In the genomic region with DNA sequence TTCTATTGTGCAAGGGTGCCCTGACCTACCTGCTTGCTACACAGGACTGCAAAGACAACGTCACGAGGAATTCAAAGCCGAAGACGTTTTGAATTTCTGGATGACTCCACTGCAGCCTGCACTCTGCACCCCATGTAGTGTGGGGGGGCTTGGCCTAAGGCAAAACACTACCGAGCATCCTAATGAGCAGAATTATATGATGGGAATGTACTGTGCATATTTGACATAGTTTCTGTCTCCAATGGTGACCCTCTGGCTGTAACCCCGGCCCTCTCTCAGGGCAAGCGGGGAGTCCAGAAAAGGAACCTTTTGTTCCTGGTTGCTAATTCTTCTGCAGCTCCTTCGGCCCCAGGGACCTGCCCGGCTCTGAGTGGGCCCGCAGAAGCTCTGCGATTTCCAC, we compare ENCODE assay signal across 21 mouse cellular contexts. TPM values are rescaled to one million over a fixed set of nuclear protein-coding genes. Genes with fewer than 3 reads are reported as not detected.
A peak's percentile ranks its signal among the peaks of the same experiment; 100 is the strongest.
DNase-seq lines count a peak whose midpoint lies in the region; ATAC-seq and TF ChIP-seq lines count a peak whose summit lies in the region.
"Had no signal": no experiment of that assay in that cellular context is flagged by ENCODE, and none has a peak within 500 bp of the region (broad histone marks: within the 10 kb centered on the region; RNA-seq: fewer than 3 reads in every experiment).

No protein-coding gene starts in this region.

- ATAC-seq in forebrain, embryonic 13.5 days, result no peak
- no peak; the same call in 1 of the 2 replicates for ATAC-seq in forebrain, embryonic 16.5 days
- ATAC-seq in midbrain, postnatal 0 days (ENCODE audit: low FRiP score), result no peak
- no peak for ATAC-seq in kidney, embryonic 16.5 days (ENCODE audit: low FRiP score, low TSS enrichment)
- peak; percentile 50; the same call in 1 of the 2 replicates for ATAC-seq in midbrain, embryonic 16.5 days

- H3K9me3 ChIP-seq in forebrain, embryonic 13.5 days (replicated peaks), result no peaks in the 10 kb centered on the region
- no peaks in the 10 kb centered on the region for H3K9me3 ChIP-seq in forebrain, embryonic 16.5 days (ENCODE audit: control insufficient read depth, low read length)
- H3K9me3 ChIP-seq in midbrain, embryonic 10.5 days (replicated peaks), result no peaks in the 10 kb centered on the region
- no peaks in the 10 kb centered on the region for H3K9me3 ChIP-seq in midbrain, postnatal 0 days (ENCODE audit: low read length)
- no peaks in the 10 kb centered on the region for H3K9me3 ChIP-seq in kidney, embryonic 16.5 days (ENCODE audit: low read length)
- no peaks in the 10 kb centered on the region for H3K9me3 ChIP-seq in midbrain, embryonic 16.5 days (replicated peaks; ENCODE audit: control insufficient read depth, low read length, poor library complexity, severe bottlenecking)
- H3K9me3 ChIP-seq: embryonic facial prominence, embryonic 13.5 days; heart, embryonic 15.5 days; limb, embryonic 12.5 days; liver, embryonic 13.5 days; lung, embryonic 15.5 days had no signal

- no peak overlapping the region for H3K4me2 ChIP-seq in forebrain, embryonic 13.5 days
- no peak overlapping the region for H3K4me2 ChIP-seq in forebrain, embryonic 16.5 days (ENCODE audit: low read length)
- H3K4me2 ChIP-seq in midbrain, postnatal 0 days (ENCODE audit: low read depth, low read length, poor library complexity, severe bottlenecking), result no peak overlapping the region
- H3K4me2 ChIP-seq in kidney, embryonic 16.5 days (replicated peaks; ENCODE audit: low read depth, low read length), result no peak overlapping the region
- no peak overlapping the region for H3K4me2 ChIP-seq in midbrain, embryonic 16.5 days (ENCODE audit: low read length)
- H3K4me2 ChIP-seq: embryonic facial prominence, embryonic 13.5 days; heart, embryonic 15.5 days; limb, embryonic 12.5 days; liver, embryonic 13.5 days; lung, embryonic 15.5 days had no signal

- H3K4me1 ChIP-seq in forebrain, embryonic 13.5 days, result peaks cover 23% of the 10 kb centered on the region
- peaks cover 15% of the 10 kb centered on the region for H3K4me1 ChIP-seq in forebrain, embryonic 16.5 days (replicated peaks; ENCODE audit: control insufficient read depth, insufficient read depth, low read length)
- H3K4me1 ChIP-seq in midbrain, embryonic 10.5 days, result peaks cover 32% of the 10 kb centered on the region
- peaks cover 6% of the 10 kb centered on the region; the same call in 1 of the 2 replicates for H3K4me1 ChIP-seq in midbrain, postnatal 0 days (ENCODE audit: insufficient read depth, low read length)
- H3K4me1 ChIP-seq in kidney, embryonic 16.5 days (ENCODE audit: insufficient read depth, low read length), result peaks cover 44% of the 10 kb centered on the region
- peaks cover 6% of the 10 kb centered on the region; the same call in 1 of the 2 replicates for H3K4me1 ChIP-seq in midbrain, embryonic 16.5 days (ENCODE audit: control insufficient read depth, insufficient read depth, low read length)
- H3K4me1 ChIP-seq: liver, embryonic 13.5 days had no signal

- 0 out of 2 replicates have a peak overlapping the region, but pooled peaks have one; percentile 16 for H3K9ac ChIP-seq in forebrain, embryonic 13.5 days
- no peak overlapping the region for H3K9ac ChIP-seq in forebrain, embryonic 16.5 days (replicated peaks; ENCODE audit: low read depth, low read length)
- H3K9ac ChIP-seq in midbrain, postnatal 0 days (replicated peaks; ENCODE audit: low read length, poor library complexity, severe bottlenecking), result no peak overlapping the region
- no peak overlapping the region for H3K9ac ChIP-seq in kidney, embryonic 16.5 days (replicated peaks; ENCODE audit: low read length)
- H3K9ac ChIP-seq in midbrain, embryonic 16.5 days (ENCODE audit: low read depth, low read length), result no peak overlapping the region; the same call in 1 of the 2 replicates
- H3K9ac ChIP-seq: embryonic facial prominence, embryonic 13.5 days; heart, embryonic 15.5 days; limb, embryonic 12.5 days; liver, embryonic 13.5 days; lung, embryonic 15.5 days had no signal

- H3K27ac ChIP-seq in forebrain, embryonic 13.5 days, result no peak overlapping the region
- H3K27ac ChIP-seq in forebrain, embryonic 16.5 days (ENCODE audit: low read length), result no peak overlapping the region
- peak overlapping the region; percentile 75 for H3K27ac ChIP-seq in midbrain, embryonic 10.5 days (replicated peaks)
- no peak overlapping the region for H3K27ac ChIP-seq in midbrain, postnatal 0 days (ENCODE audit: low read depth, low read length)
- peak overlapping the region; percentile 44; the same call in 1 of the 2 replicates for H3K27ac ChIP-seq in kidney, embryonic 16.5 days (ENCODE audit: low read length)
- H3K27ac ChIP-seq in midbrain, embryonic 16.5 days (ENCODE audit: low read length), result no peak overlapping the region
- H3K27ac ChIP-seq: embryonic facial prominence, embryonic 13.5 days; gastrocnemius, adult 2 months; heart, adult 2 months; heart, embryonic 15.5 days; limb, embryonic 12.5 days; liver, embryonic 13.5 days; lung, embryonic 15.5 days had no signal

- no peaks in the 10 kb centered on the region for H3K36me3 ChIP-seq in forebrain, embryonic 13.5 days (ENCODE audit: poor library complexity, severe bottlenecking)
- no peaks in the 10 kb centered on the region for H3K36me3 ChIP-seq in forebrain, embryonic 16.5 days (ENCODE audit: control insufficient read depth, insufficient read depth)
- no peaks in the 10 kb centered on the region for H3K36me3 ChIP-seq in midbrain, embryonic 10.5 days
- no peaks in the 10 kb centered on the region for H3K36me3 ChIP-seq in midbrain, postnatal 0 days (ENCODE audit: insufficient read depth, low read length)
- peaks cover 13% of the 10 kb centered on the region; the same call in 1 of the 2 replicates for H3K36me3 ChIP-seq in kidney, embryonic 16.5 days (ENCODE audit: insufficient read depth, low read length)
- no peaks in the 10 kb centered on the region for H3K36me3 ChIP-seq in midbrain, embryonic 16.5 days (ENCODE audit: control insufficient read depth, insufficient read depth, low read length)
- H3K36me3 ChIP-seq: heart, embryonic 15.5 days; liver, embryonic 13.5 days had no signal

- 25% methylated on average over 11 of the region's 11 CpGs for WGBS in forebrain, embryonic 13.5 days
- 22% methylated on average over 11 of the region's 11 CpGs for whole genome bisulfite sequencing in forebrain, embryonic 16.5 days
- WGBS in midbrain, embryonic 10.5 days, result 43% methylated on average over 11 of the region's 11 CpGs
- WGBS in midbrain, postnatal 0 days, result 14% methylated on average over 11 of the region's 11 CpGs
- WGBS in kidney, embryonic 16.5 days, result 59% methylated on average over 11 of the region's 11 CpGs
- 24% methylated on average over 11 of the region's 11 CpGs for WGBS in midbrain, embryonic 16.5 days

- H3K27me3 ChIP-seq in forebrain, embryonic 13.5 days, result no peaks in the 10 kb centered on the region
- H3K27me3 ChIP-seq in forebrain, embryonic 16.5 days (replicated peaks; ENCODE audit: control insufficient read depth, insufficient read depth, low read length), result no peaks in the 10 kb centered on the region
- no peaks in the 10 kb centered on the region for H3K27me3 ChIP-seq in midbrain, embryonic 10.5 days (ENCODE audit: low read depth, poor library complexity, severe bottlenecking)
- H3K27me3 ChIP-seq in midbrain, postnatal 0 days (ENCODE audit: insufficient read depth, low read length), result no peaks in the 10 kb centered on the region
- no peaks in the 10 kb centered on the region for H3K27me3 ChIP-seq in kidney, embryonic 16.5 days (ENCODE audit: insufficient read depth, low read length)
- H3K27me3 ChIP-seq in midbrain, embryonic 16.5 days (ENCODE audit: control insufficient read depth, insufficient read depth, low read depth, low read length), result no peaks in the 10 kb centered on the region
- H3K27me3 ChIP-seq: CH12.LX; embryonic facial prominence, embryonic 13.5 days; heart, embryonic 15.5 days; limb, embryonic 12.5 days; liver, embryonic 13.5 days; lung, embryonic 15.5 days had no signal

- no peak overlapping the region for H3K4me3 ChIP-seq in forebrain, embryonic 13.5 days
- no peak overlapping the region for H3K4me3 ChIP-seq in forebrain, embryonic 16.5 days (replicated peaks; ENCODE audit: low read length)
- H3K4me3 ChIP-seq in midbrain, embryonic 10.5 days, result no peak overlapping the region
- H3K4me3 ChIP-seq in midbrain, postnatal 0 days (ENCODE audit: low read depth, low read length), result no peak overlapping the region
- no peak overlapping the region for H3K4me3 ChIP-seq in kidney, embryonic 16.5 days (ENCODE audit: low read length)
- no peak overlapping the region for H3K4me3 ChIP-seq in midbrain, embryonic 16.5 days (ENCODE audit: low read depth, low read length)
- H3K4me3 ChIP-seq: embryonic facial prominence, embryonic 13.5 days; gastrocnemius, adult 2 months; heart, adult 2 months; heart, embryonic 15.5 days; limb, embryonic 12.5 days; liver, embryonic 13.5 days; lung, embryonic 15.5 days had no signal

- no peak for TF ChIP-seq CTCF in midbrain, postnatal 0 days (IDR thresholded peaks at IDR 0.05)

- DNase-seq in midbrain, embryonic 10.5 days (ENCODE audit: low spot score), result no peak
- no peak for DNase-seq in midbrain, postnatal 0 days (ENCODE audit: low spot score)
- no peak for DNase-seq in ovary, adult 18-20 months (ENCODE audit: low spot score)
- DNase-seq in natural killer cell, adult 2 months (ENCODE audit: low spot score in 2 of 2), result no peak
- DNase-seq: adrenal gland, adult 8-10 months; cerebellum, adult 18-20 months; gastrocnemius, adult 2 months; heart, adult 2 months; liver, embryonic 13.5 days; thymus, adult 18-20 months had no signal

RNA-seq across cellular contexts. Expression of a gene that starts 29.6 kb away (rescaled TPM):
- not detected in 2 replicates for polyA plus RNA-seq in forebrain, embryonic 13.5 days (2015; fragmentation: Nextera tagmentation; extraction: Ambion mirVana)
- not detected in 2 replicates for polyA plus RNA-seq in forebrain, embryonic 16.5 days (2015; fragmentation: Nextera tagmentation; extraction: Ambion mirVana)
- polyA plus RNA-seq in midbrain, embryonic 10.5 days (2016; fragmentation: Nextera tagmentation; extraction: Ambion mirVana), result 0.10 and 0.11 TPM in 2 replicates
- not detected in 2 replicates for total RNA-seq in midbrain, postnatal 0 days (2014; rRNA removed)
- polyA plus RNA-seq in midbrain, postnatal 0 days (2015; fragmentation: Nextera tagmentation; extraction: Ambion mirVana), result not detected in 2 replicates
- 0.45 and 0.50 TPM in 2 replicates for polyA plus RNA-seq in kidney, embryonic 16.5 days (2015; fragmentation: Nextera tagmentation; extraction: Ambion mirVana)
- not detected in 2 replicates for polyA plus RNA-seq in midbrain, embryonic 16.5 days (2015; fragmentation: Nextera tagmentation; extraction: Ambion mirVana)
- total RNA-seq: CH12.LX; gastrocnemius, adult 2 months; monocyte, adult 5-6 weeks had no signal
- polyA plus RNA-seq: heart, adult 2 months; heart, embryonic 15.5 days; liver, embryonic 13.5 days; neural tube, embryonic 14.5 days had no signal

Comparison
In these comparisons a context has a peak if more than half of its experiments do, and no peak if none do; other contexts are left out.
1. H3K27ac ChIP-seq: peak in midbrain, embryonic 10.5 days (single experiment) and kidney, embryonic 16.5 days (single experiment); none in forebrain, embryonic 13.5 days (single experiment), forebrain, embryonic 16.5 days (single experiment), midbrain, postnatal 0 days (single experiment) and midbrain, embryonic 16.5 days (single experiment).